Mouse (Mus musculus): ENCODE data around the gene Mup9.
"Not testable (repeated sequence)": the region's sequence is repeated elsewhere in the genome, so short reads cannot be mapped to it uniquely, and the experiment has no call there.

Gene Mup9

GRCm38 (mm10) chr4:60421852-60422251 lies at the start of gene Mup9:
TSS of gene Mup9 (minus strand) at chr4:60421952.
- DNase-seq, result not testable (repeated sequence)

All from kidney, adult 18-20 months (tissue).